Mouse (Mus musculus) 3134 (cell line): ENCODE results near the gene Hsd17b11.

Experiments
- DNase-seq: peaks from one replicate; pipeline ENCODE4 v3.0.0-alpha.2; 2011; ENCODE audit warnings: low spot score; ENCODE audit not compliant: insufficient read length; ENCODE audit errors: extremely low read depth

The Hsd17b11 gene

GRCm38 (mm10) chr5:104021597-104022378, at the start of gene Hsd17b11:
Gene Hsd17b11, minus strand, starts transcription at chr5:104021919.
- peak; percentile 57 for DNase-seq

GRCm38 (mm10) chr5:104071048-104071447, 49.3 kb upstream of the Hsd17b11 start:
- DNase-seq, result no peak

GRCm38 (mm10) chr5:104068751-104069150, 47.0 kb upstream of the Hsd17b11 start:
- no peak for DNase-seq

- no peak for DNase-seq
Observed at GRCm38 (mm10) chr5:104062773-104063551, 41.2 kb upstream of the Hsd17b11 start.

- no peak for DNase-seq
Observed at GRCm38 (mm10) chr5:104061936-104062772, 40.4 kb upstream of the Hsd17b11 start.

GRCm38 (mm10) chr5:104060429-104060828, 38.7 kb upstream of the Hsd17b11 start:
- no peak for DNase-seq

- no peak for DNase-seq
Observed at GRCm38 (mm10) chr5:104059628-104060027, 37.9 kb upstream of the Hsd17b11 start.

- peak; percentile 42 for DNase-seq
Observed at GRCm38 (mm10) chr5:104058021-104058420, 36.3 kb upstream of the Hsd17b11 start.

- DNase-seq, result peak; percentile 54
Observed at GRCm38 (mm10) chr5:104056295-104056694, 34.6 kb upstream of the Hsd17b11 start.

- peak; percentile 55 for DNase-seq
Observed at GRCm38 (mm10) chr5:104055816-104056215, 34.1 kb upstream of the Hsd17b11 start.

GRCm38 (mm10) chr5:104054938-104055337, 33.2 kb upstream of the Hsd17b11 start:
- DNase-seq, result no peak

GRCm38 (mm10) chr5:104052956-104053355, 31.2 kb upstream of the Hsd17b11 start:
- no peak for DNase-seq

GRCm38 (mm10) chr5:104048139-104048538, 26.4 kb upstream of the Hsd17b11 start:
- DNase-seq, result no peak

- no peak for DNase-seq
Observed at GRCm38 (mm10) chr5:104047200-104048105, 25.7 kb upstream of the Hsd17b11 start.

- DNase-seq, result peak; percentile 99
Observed at GRCm38 (mm10) chr5:104046256-104047199, 24.8 kb upstream of the Hsd17b11 start, which contains the start of gene Nudt9. Gene Nudt9, plus strand, starts transcription at chr5:104046306.

- DNase-seq, result no peak
Observed at GRCm38 (mm10) chr5:104043704-104044103, 22.0 kb upstream of the Hsd17b11 start.

GRCm38 (mm10) chr5:104042906-104043305, 21.2 kb upstream of the Hsd17b11 start:
- DNase-seq, result no peak

GRCm38 (mm10) chr5:104039154-104039932, 17.6 kb upstream of the Hsd17b11 start:
- DNase-seq, result no peak
